Mouse (Mus musculus): ENCODE data around the gene Zfp865. TPM values are rescaled to one million over a fixed set of nuclear protein-coding genes. Genes with fewer than 3 reads are reported as not detected.

The Zfp865 gene
- polyA plus RNA-seq, 1 experiment from 2014 or later: 4.4 TPM

DNA sequence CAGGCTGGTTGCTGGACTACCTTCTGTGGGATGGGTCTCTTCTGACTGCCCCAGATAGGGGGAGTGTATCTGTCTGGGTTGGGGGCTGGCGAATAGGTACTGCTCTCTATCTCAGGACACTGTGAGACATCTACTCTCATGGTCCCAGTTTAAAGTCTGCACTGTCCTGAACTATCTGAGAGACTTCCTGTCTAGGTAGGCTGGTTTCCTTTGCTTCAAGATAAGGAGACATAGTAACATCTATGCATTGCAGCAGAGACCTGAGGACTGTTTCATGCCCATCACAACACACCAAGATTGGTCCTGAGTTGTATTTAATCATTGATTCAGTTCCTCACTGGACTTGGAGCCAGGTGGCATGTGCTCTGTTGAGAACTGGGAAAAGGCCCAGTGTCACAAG lies 65.3 kb downstream of the Zfp865 start:
- H3K36me3 ChIP-seq (ENCODE audit: control insufficient read depth, insufficient read depth, low read length): peaks cover 79% of the 10 kb centered on the region
- no peak overlapping the region for H3K4me2 ChIP-seq (ENCODE audit: low read length)

More for the DNA sequence above, 65.3 kb downstream of the Zfp865 start:
- WGBS: 54% methylated on average over 1 of the region's 1 CpGs
- H3K9ac ChIP-seq (ENCODE audit: low read length): no peak overlapping the region
- H3K27ac ChIP-seq (replicated peaks in 1 of 2; ENCODE audit: control insufficient read depth in 1 of 2, insufficient read depth in 1 of 2, low read depth in 2 of 2, low read length in 2 of 2): no peak overlapping the region
- ATAC-seq (ENCODE audit: insufficient number of reproducible peaks, insufficient read depth, low FRiP score, low read depth): no peak
- no peak overlapping the region for H3K4me3 ChIP-seq (ENCODE audit: control insufficient read depth in 1 of 2, insufficient read depth in 1 of 2, low read depth in 1 of 2, low read length in 2 of 2)
- no peaks in the 10 kb centered on the region for H3K27me3 ChIP-seq (ENCODE audit: control insufficient read depth, insufficient read depth, low read length)
- H3K9me3 ChIP-seq (ENCODE audit: control insufficient read depth, low read length): no peaks in the 10 kb centered on the region
- peaks cover 3 to 22% of the 10 kb centered on the region in 2 experiments; a peak in 3 of 4 replicates for H3K4me1 ChIP-seq (ENCODE audit: control insufficient read depth in 2 of 2, insufficient read depth in 2 of 2, low read length in 2 of 2)

Other genes with a start within 250 kb of the Zfp865 start
- gene Fam71e2, start 249.1 kb upstream of the Zfp865 start, polyA plus RNA-seq (2014; fragmentation: Nextera tagmentation; extraction: Ambion mirVana): not detected in 2 replicates
- not detected in 2 replicates for gene Il11, start 237.5 kb upstream of the Zfp865 start, polyA plus RNA-seq (2014; fragmentation: Nextera tagmentation; extraction: Ambion mirVana)
- not detected in 2 replicates for gene Tmem190, start 237.4 kb upstream of the Zfp865 start, polyA plus RNA-seq (2014; fragmentation: Nextera tagmentation; extraction: Ambion mirVana)
- 3.0 and 3.7 TPM in 2 replicates for gene Tmem238, start 230.7 kb upstream of the Zfp865 start, polyA plus RNA-seq (2014; fragmentation: Nextera tagmentation; extraction: Ambion mirVana)
- gene Rpl28, start 227.5 kb upstream of the Zfp865 start, polyA plus RNA-seq (2014; fragmentation: Nextera tagmentation; extraction: Ambion mirVana): 179 and 188 TPM in 2 replicates
- gene Ube2s, start 207.8 kb upstream of the Zfp865 start, polyA plus RNA-seq (2014; fragmentation: Nextera tagmentation; extraction: Ambion mirVana): 237 and 408 TPM in 2 replicates
- 0.05 TPM in 1 of 2 replicates, not detected in the other for gene Shisa7, start 175.7 kb upstream of the Zfp865 start, polyA plus RNA-seq (2014; fragmentation: Nextera tagmentation; extraction: Ambion mirVana)
- 4.2 and 4.3 TPM in 2 replicates for gene Isoc2b, start 150.1 kb upstream of the Zfp865 start, polyA plus RNA-seq (2014; fragmentation: Nextera tagmentation; extraction: Ambion mirVana)
- gene Isoc2a, start 143.2 kb upstream of the Zfp865 start, polyA plus RNA-seq (2014; fragmentation: Nextera tagmentation; extraction: Ambion mirVana): 1.1 and 1.5 TPM in 2 replicates
- gene Gm36210, start 113.9 kb upstream of the Zfp865 start, polyA plus RNA-seq (2014; fragmentation: Nextera tagmentation; extraction: Ambion mirVana): 0.20 TPM in 1 of 2 replicates, not detected in the other
- 2.1 and 3.1 TPM in 2 replicates for gene Zfp628, start 105.2 kb upstream of the Zfp865 start, polyA plus RNA-seq (2014; fragmentation: Nextera tagmentation; extraction: Ambion mirVana)
- 4.4 and 5.1 TPM in 2 replicates for gene Nat14, start 98.3 kb upstream of the Zfp865 start, polyA plus RNA-seq (2014; fragmentation: Nextera tagmentation; extraction: Ambion mirVana)
- gene Ssc5d, start 94.6 kb upstream of the Zfp865 start, polyA plus RNA-seq (2014; fragmentation: Nextera tagmentation; extraction: Ambion mirVana): 1.4 and 1.9 TPM in 2 replicates
- gene Sbk2, start 56.0 kb upstream of the Zfp865 start, polyA plus RNA-seq (2014; fragmentation: Nextera tagmentation; extraction: Ambion mirVana): 6.8 and 8.1 TPM in 2 replicates
- 0.42 and 0.80 TPM in 2 replicates for gene Sbk3, start 49.2 kb upstream of the Zfp865 start, polyA plus RNA-seq (2014; fragmentation: Nextera tagmentation; extraction: Ambion mirVana)
- 29.8 and 33.5 TPM in 2 replicates for gene Zfp579, start 24.2 kb upstream of the Zfp865 start, polyA plus RNA-seq (2014; fragmentation: Nextera tagmentation; extraction: Ambion mirVana)
- 12.6 and 13.6 TPM in 2 replicates for gene Zfp524, start 6.0 kb upstream of the Zfp865 start, polyA plus RNA-seq (2014; fragmentation: Nextera tagmentation; extraction: Ambion mirVana)
- 23.4 and 23.8 TPM in 2 replicates for gene Fiz1, start 5.7 kb upstream of the Zfp865 start, polyA plus RNA-seq (2014; fragmentation: Nextera tagmentation; extraction: Ambion mirVana)
- gene Gm44973, start 4.9 kb upstream of the Zfp865 start, polyA plus RNA-seq (2014; fragmentation: Nextera tagmentation; extraction: Ambion mirVana): 0.34 TPM in 1 of 2 replicates, not detected in the other
- 0.73 and 1.9 TPM in 2 replicates for gene Ccdc106, start 177 bp downstream of the Zfp865 start, polyA plus RNA-seq (2014; fragmentation: Nextera tagmentation; extraction: Ambion mirVana)
- not detected in 2 replicates for gene 4632433K11Rik, start 13.7 kb downstream of the Zfp865 start, polyA plus RNA-seq (2014; fragmentation: Nextera tagmentation; extraction: Ambion mirVana)
- 5.6 TPM in 2 replicates for gene Zfp784, start 18.1 kb downstream of the Zfp865 start, polyA plus RNA-seq (2014; fragmentation: Nextera tagmentation; extraction: Ambion mirVana)
- gene Zfp580, start 31.2 kb downstream of the Zfp865 start, polyA plus RNA-seq (2014; fragmentation: Nextera tagmentation; extraction: Ambion mirVana): 21.9 and 22.0 TPM in 2 replicates
- gene U2af2, start 41.8 kb downstream of the Zfp865 start, polyA plus RNA-seq (2014; fragmentation: Nextera tagmentation; extraction: Ambion mirVana): 46.8 and 66.2 TPM in 2 replicates
- gene Epn1, start 59.9 kb downstream of the Zfp865 start, polyA plus RNA-seq (2014; fragmentation: Nextera tagmentation; extraction: Ambion mirVana): 50.6 and 52.0 TPM in 2 replicates
- not detected in 2 replicates for gene Rfpl4, start 96.6 kb downstream of the Zfp865 start, polyA plus RNA-seq (2014; fragmentation: Nextera tagmentation; extraction: Ambion mirVana)
- 2.2 and 2.5 TPM in 2 replicates for gene Rasl2-9, start 105.6 kb downstream of the Zfp865 start, polyA plus RNA-seq (2014; fragmentation: Nextera tagmentation; extraction: Ambion mirVana)
- 0.01 TPM in 1 of 2 replicates, not detected in the other for gene Vmn1r55, start 129.3 kb downstream of the Zfp865 start, polyA plus RNA-seq (2014; fragmentation: Nextera tagmentation; extraction: Ambion mirVana)
- gene Vmn1r56, start 176.4 kb downstream of the Zfp865 start, polyA plus RNA-seq (2014; fragmentation: Nextera tagmentation; extraction: Ambion mirVana): not detected in 2 replicates
- gene Vmn1r57, start 198.1 kb downstream of the Zfp865 start, polyA plus RNA-seq (2014; fragmentation: Nextera tagmentation; extraction: Ambion mirVana): not detected in 2 replicates

All from heart, embryonic 14.5 days (tissue).